Mouse (Mus musculus) C2C12 (cell line): ENCODE data around the gene Phf20.
"Not testable (repeated sequence)": the region's sequence is repeated elsewhere in the genome, so short reads cannot be mapped to it uniquely, and the experiment has no call there.

Source experiments
- CEBPB ChIP-seq: IDR thresholded peaks from one replicate; pipeline ENCODE4 v1.6.1; 2011; ENCODE audit warnings: low read depth, mild to moderate bottlenecking, control low read depth, moderate library complexity
- CTCF ChIP-seq: IDR thresholded peaks from one replicate; pipeline ENCODE4 v1.5.1; 2011; ENCODE audit not compliant: control insufficient read depth, insufficient read depth, insufficient read length
- FOSL1 ChIP-seq: IDR thresholded peaks from one replicate; pipeline ENCODE4 v1.8.0; 2011; ENCODE audit warnings: mild to moderate bottlenecking, low read length; ENCODE audit not compliant: poor library complexity, insufficient read depth, severe bottlenecking
- MAX ChIP-seq: IDR thresholded peaks from one replicate; pipeline ENCODE4 v1.6.1; 2011; ENCODE audit warnings: mild to moderate bottlenecking, control low read depth
- MYOD1 ChIP-seq: IDR thresholded peaks from one replicate; pipeline ENCODE4 v1.6.1; 2011; ENCODE audit warnings: low read depth; ENCODE audit not compliant: control insufficient read depth, insufficient read length
- USF1 ChIP-seq: IDR thresholded peaks from one replicate; pipeline ENCODE4 v1.6.1; 2011; ENCODE audit warnings: low read depth, mild to moderate bottlenecking, control low read depth, moderate library complexity

GRCm38 (mm10) chr2:156189241-156189640 lies 7.0 kb upstream of the Phf20 start:
- TF ChIP-seq CTCF, MYOD1, USF1, CEBPB, MAX, FOSL1: not testable (repeated sequence)
